Mouse (Mus musculus): ENCODE measurements around the gene Neurog1. TPM values are rescaled to one million over a fixed set of nuclear protein-coding genes. Genes with fewer than 3 reads are reported as not detected.
A peak's percentile ranks its signal among the peaks of the same experiment; 100 is the strongest.

Gene Neurog1
- polyA plus RNA-seq, 1 experiment from 2014 or later = 13.0 TPM

DNA sequence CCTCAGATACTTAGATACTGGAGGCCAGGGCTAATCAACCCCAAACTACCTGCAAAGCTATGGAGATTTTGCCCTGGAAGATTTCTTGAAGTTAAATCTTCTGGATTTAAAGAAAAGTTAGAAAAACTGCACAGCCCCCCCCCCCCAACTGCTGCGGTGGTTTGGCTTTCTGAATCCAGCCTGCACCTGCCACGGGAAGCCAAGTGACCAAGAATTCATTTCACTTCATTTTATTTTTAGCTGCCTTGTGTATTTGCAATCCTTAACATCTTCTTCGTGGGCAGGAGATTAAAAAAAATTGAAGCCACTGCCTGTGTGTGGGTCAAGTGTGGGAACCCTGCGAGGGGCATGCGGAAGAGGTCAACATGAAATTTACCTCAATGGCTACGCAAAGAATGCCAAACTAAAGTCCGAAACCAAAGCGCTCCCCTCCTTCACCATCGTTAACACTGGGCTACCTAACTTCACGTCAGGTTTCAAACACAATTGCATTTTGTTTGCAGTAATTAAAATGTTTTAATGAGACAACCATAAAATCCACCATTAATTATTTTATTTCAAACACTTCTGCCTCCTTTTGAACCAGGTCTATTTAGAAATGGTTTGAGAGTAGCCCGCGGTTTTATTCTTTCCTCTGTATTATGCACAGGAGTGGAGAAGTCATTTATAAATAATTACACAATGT, 5.6 kb upstream of the Neurog1 start:
- no peaks in the 10 kb centered on the region for H3K36me3 ChIP-seq (ENCODE audit: poor library complexity, severe bottlenecking)
- H3K9ac ChIP-seq = no peak overlapping the region
- ATAC-seq = no peak
- H3K9me3 ChIP-seq (replicated peaks) = no peaks in the 10 kb centered on the region
- no peak overlapping the region for H3K27ac ChIP-seq
- H3K4me3 ChIP-seq = no peak overlapping the region
- H3K4me1 ChIP-seq = peaks cover 54% of the 10 kb centered on the region
- peaks cover 98% of the 10 kb centered on the region for H3K27me3 ChIP-seq
- 4% methylated on average over 12 of the region's 12 CpGs for WGBS
- no peak overlapping the region for H3K4me2 ChIP-seq

DNA sequence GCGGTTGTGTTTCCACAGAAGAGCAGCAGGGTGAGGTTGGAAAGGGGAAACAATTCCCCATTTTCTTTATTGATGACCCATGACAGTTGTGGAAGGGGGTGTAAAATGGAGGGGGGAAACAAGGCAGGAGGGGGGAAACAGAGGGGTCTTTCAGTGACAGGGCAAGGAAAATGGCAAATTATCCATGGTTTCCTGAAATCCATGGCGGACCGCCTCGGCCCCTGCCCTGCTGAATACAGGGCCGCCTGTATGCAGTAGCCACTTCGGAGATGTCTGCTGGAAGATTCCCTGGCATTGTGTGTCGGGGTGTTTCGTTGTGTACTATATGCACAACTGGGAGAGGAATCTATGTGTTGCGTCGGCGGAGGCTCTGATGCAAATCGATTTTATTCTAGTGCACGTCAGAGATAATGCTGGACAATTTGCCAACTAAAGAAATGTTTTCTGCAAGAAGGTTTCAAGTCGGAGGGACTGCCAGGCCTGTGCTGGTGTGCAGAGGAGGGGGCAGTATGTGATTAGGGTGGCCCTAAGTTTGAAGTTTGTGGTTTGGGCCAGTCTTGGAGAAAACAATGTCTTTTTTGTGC, 4.8 kb upstream of the Neurog1 start:
- H3K27me3 ChIP-seq = peaks cover 98% of the 10 kb centered on the region
- no peak overlapping the region for H3K4me3 ChIP-seq
- no peak overlapping the region for H3K9ac ChIP-seq
- H3K4me2 ChIP-seq = no peak overlapping the region
- H3K4me1 ChIP-seq = peaks cover 62% of the 10 kb centered on the region
- ATAC-seq = no peak
- 8% methylated on average over 14 of the region's 14 CpGs for WGBS
- H3K27ac ChIP-seq = no peak overlapping the region
- no peaks in the 10 kb centered on the region for H3K9me3 ChIP-seq (replicated peaks)
- no peaks in the 10 kb centered on the region for H3K36me3 ChIP-seq (ENCODE audit: poor library complexity, severe bottlenecking)

DNA sequence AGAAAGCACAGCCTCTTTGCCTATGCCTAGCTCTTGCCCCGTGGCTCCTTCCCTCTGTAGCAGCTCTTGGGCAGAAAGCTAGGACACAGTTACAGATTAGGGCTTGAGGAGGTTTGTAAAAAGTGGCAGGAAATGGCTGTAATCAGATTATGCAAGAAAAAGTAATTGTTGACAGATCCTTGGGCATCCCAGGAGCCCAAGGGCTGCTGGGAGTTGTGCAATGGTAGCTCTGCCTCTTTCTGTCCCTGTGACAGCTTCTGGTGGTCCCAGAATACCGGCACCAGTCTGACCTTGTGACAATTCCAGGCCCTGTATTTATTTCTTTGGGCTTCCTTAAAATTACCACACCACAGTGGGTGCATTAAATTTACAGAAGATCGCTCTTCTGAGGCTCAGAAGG, 1.4 kb upstream of the Neurog1 start:
- H3K9ac ChIP-seq = no peak overlapping the region
- no peak overlapping the region for H3K4me2 ChIP-seq
- H3K36me3 ChIP-seq (ENCODE audit: poor library complexity, severe bottlenecking) = no peaks in the 10 kb centered on the region
- WGBS = 16% methylated on average over 3 of the region's 3 CpGs
- H3K4me1 ChIP-seq = peaks cover 62% of the 10 kb centered on the region
- ATAC-seq = no peak
- peaks cover 97% of the 10 kb centered on the region for H3K27me3 ChIP-seq
- H3K27ac ChIP-seq = no peak overlapping the region
- H3K4me3 ChIP-seq = no peak overlapping the region
- H3K9me3 ChIP-seq (replicated peaks) = no peaks in the 10 kb centered on the region

DNA sequence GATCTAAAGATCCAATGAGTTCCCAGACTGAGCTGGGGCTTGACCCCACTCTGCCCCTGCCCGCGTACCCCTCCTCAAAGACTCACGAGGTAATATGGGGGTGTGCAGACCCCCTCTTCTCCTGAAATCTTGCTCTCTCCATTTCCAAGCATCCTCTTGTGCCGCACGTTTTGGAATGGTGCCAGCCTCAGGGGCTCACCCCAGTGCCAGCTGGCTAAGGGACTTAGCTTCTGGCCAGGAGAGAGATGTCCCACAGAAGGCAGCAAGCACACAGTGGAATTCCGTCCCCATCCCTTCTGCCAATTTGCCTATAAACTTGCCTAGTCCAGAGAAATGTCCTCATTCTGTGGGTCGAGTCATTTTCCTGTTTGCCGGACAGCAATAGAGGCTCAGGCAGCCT, 820 bp upstream of the Neurog1 start:
- 7% methylated on average over 8 of the region's 8 CpGs for WGBS
- H3K4me3 ChIP-seq = peak overlapping the region; percentile 38
- peaks cover 56% of the 10 kb centered on the region for H3K4me1 ChIP-seq
- peak overlapping the region; percentile 10; the same call in 1 of the 2 replicates for H3K27ac ChIP-seq
- H3K27me3 ChIP-seq = peaks cover 99% of the 10 kb centered on the region
- 0 out of 2 replicates have a peak, but pooled peaks have one; percentile 21 for ATAC-seq
- no peaks in the 10 kb centered on the region for H3K36me3 ChIP-seq (ENCODE audit: poor library complexity, severe bottlenecking)
- 0 out of 2 replicates have a peak overlapping the region, but pooled peaks have one; percentile 55 for H3K9ac ChIP-seq
- no peaks in the 10 kb centered on the region for H3K9me3 ChIP-seq (replicated peaks)
- peak overlapping the region; percentile 71 for H3K4me2 ChIP-seq

DNA sequence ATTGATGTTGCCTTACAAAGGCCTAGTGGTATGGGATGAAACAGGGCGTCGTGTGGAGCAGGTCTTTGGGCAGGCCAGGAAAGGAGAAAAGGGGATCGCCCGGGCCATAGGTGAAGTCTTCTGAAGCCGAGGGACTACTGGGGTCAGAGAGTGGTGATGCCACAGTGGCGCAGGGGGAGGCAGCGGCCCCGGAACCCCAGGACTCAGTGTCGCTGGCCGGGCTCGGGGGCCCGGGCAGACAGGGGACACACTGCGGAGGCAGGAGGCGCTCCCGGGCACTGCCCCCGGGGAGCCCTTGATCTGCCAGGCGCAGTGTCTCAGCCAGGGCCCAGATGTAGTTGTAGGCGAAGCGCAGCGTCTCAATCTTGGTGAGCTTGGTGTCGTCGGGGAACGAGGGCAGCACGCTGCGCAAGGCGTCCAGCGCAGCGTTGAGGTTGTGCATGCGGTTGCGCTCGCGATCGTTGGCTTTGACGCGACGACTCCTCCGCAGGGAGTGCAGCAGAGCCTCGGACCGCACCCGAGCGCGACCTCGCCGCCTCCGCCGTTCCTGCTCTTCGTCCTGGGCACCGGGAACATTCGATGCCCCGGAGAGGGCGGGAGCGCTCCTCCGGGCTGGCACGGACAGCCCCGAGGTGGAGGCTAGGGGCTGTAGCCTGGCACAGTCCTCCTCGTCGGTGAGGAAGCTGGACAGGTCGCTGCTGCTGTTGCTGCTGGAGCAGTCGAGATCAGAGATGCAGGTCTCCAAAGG, 613 bp downstream of the Neurog1 start:
- ATAC-seq = peak; percentile 30; the same call in 1 of the 2 replicates
- peak overlapping the region; percentile 55 for H3K9ac ChIP-seq

DNA sequence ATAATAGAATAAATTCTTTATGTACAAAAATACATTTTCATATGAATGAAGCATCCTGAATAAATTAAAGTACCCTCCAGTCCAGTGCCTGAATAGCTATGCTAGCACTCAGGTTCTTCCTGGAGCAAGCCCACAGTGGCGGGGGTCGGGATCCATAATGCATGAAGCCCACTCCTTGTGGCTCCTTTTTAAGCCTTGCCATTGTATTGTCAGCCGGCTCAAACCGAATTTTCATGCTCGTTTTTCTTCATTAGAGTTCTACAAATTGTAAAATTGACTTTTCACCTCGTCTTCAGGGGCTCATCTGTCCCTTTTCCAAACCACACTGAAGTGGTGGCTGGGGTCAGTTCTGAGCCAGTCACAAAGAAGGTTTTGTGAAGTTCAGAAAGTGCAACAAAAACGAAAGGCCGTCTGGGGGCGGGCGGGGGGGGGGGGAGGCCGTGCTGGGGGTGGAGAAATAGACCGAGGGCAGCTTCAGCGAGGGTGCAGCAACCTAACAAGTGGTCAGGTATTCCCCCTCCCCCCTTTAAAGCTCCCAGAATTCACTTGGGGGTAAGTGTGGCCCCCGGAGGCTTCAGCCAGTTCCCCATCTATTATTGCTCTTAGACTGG, 1.3 kb downstream of the Neurog1 start:
- Histone ChIP-seq H3K4me3 (peak overlapping the region; percentile 38), H3K4me1 (peaks cover 42% of the 10 kb centered on the region), H3K9me3 (replicated peaks) (no peaks in the 10 kb centered on the region), H3K9ac (0 out of 2 replicates have a peak overlapping the region, but pooled peaks have one; percentile 55), H3K36me3 (ENCODE audit: poor library complexity, severe bottlenecking) (no peaks in the 10 kb centered on the region), H3K27ac (no peak overlapping the region), H3K27me3 (peaks cover 99% of the 10 kb centered on the region), H3K4me2 (peak overlapping the region; percentile 71)
- 2% methylated on average over 14 of the region's 14 CpGs for WGBS
- no peak for ATAC-seq

More for the DNA sequence above, 613 bp downstream of the Neurog1 start:
- Histone ChIP-seq H3K36me3 (ENCODE audit: poor library complexity, severe bottlenecking) (no peaks in the 10 kb centered on the region), H3K9me3 (replicated peaks) (no peaks in the 10 kb centered on the region), H3K27ac (peak overlapping the region; percentile 42), H3K4me3 (peak overlapping the region; percentile 38), H3K4me1 (peaks cover 42% of the 10 kb centered on the region), H3K4me2 (peak overlapping the region; percentile 71), H3K27me3 (peaks cover 99% of the 10 kb centered on the region)
- WGBS = 2% methylated on average over 59 of the region's 59 CpGs

DNA sequence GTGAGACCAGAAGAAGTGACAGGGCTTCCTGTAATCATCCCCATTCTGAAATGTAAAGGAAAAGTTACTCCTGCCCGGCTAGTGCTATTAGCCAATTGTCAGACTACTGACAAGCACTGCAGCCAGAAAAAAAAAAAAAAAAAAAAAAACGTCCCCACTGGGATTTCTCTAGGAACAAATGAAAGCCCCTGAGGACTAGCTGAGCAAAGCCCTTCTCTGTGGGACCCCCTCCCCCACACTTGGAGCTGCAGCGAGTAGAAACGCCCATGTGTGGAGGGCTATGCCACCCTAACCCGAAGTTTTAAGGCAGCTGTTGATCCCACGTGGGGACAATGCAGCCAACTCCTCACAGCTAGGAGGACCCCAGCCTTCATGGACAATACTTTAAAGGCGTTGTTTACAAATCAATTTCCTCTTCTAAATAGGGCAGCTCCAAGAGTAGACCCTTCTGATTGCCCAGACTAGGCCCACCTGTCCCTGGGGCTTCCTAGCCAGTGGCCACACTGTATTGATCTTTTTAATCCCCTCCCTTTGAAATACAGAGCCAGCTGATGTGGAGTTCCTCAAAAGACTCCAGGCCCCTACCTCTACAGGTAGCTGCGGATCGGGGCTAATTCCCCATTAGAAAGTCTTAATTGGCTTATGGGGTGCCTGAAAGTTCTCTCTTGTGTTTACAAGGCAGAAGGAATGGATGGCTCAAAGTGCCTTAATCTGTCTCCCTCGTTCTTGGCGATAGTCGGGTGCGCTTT, 2.2 kb downstream of the Neurog1 start:
- Histone ChIP-seq H3K4me1 (peaks cover 42% of the 10 kb centered on the region), H3K27ac (no peak overlapping the region; the same call in 1 of the 2 replicates), H3K4me3 (peak overlapping the region; percentile 38; the same call in 1 of the 2 replicates), H3K36me3 (ENCODE audit: poor library complexity, severe bottlenecking) (no peaks in the 10 kb centered on the region), H3K4me2 (peak overlapping the region; percentile 21), H3K9me3 (replicated peaks) (no peaks in the 10 kb centered on the region), H3K9ac (no peak overlapping the region), H3K27me3 (peaks cover 91% of the 10 kb centered on the region)
- 1% methylated on average over 13 of the region's 13 CpGs for WGBS
- no peak; the same call in 1 of the 2 replicates for ATAC-seq

DNA sequence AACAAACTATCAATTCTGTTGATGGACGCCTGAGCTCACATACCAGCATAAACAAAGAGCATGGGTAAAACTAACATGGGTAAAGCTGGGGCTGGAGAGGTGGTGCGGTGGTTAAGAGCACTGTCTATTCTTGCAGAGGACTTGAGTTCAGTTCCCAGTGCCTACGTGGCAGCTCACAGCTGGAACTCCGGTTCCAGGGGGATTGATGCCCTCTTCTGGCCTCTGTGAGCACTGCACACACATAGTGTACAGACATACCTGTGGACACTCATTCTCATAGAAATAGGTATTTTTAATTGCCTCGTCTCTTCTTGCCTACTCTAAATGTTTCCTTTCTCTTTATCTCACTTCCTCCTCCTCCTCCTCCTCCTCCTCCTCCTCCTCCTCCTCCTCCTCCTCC, 8.9 kb downstream of the Neurog1 start:
- Histone ChIP-seq H3K4me2 (no peak overlapping the region), H3K4me3 (no peak overlapping the region), H3K27me3 (peaks cover 32% of the 10 kb centered on the region), H3K36me3 (ENCODE audit: poor library complexity, severe bottlenecking) (no peaks in the 10 kb centered on the region), H3K4me1 (peaks cover 14% of the 10 kb centered on the region; the same call in 1 of the 2 replicates), H3K9me3 (replicated peaks) (no peaks in the 10 kb centered on the region; the same call in 1 of the 2 replicates), H3K9ac (no peak overlapping the region), H3K27ac (no peak overlapping the region)
- ATAC-seq = no peak
- 81% methylated on average over 5 of the region's 5 CpGs for WGBS

DNA sequence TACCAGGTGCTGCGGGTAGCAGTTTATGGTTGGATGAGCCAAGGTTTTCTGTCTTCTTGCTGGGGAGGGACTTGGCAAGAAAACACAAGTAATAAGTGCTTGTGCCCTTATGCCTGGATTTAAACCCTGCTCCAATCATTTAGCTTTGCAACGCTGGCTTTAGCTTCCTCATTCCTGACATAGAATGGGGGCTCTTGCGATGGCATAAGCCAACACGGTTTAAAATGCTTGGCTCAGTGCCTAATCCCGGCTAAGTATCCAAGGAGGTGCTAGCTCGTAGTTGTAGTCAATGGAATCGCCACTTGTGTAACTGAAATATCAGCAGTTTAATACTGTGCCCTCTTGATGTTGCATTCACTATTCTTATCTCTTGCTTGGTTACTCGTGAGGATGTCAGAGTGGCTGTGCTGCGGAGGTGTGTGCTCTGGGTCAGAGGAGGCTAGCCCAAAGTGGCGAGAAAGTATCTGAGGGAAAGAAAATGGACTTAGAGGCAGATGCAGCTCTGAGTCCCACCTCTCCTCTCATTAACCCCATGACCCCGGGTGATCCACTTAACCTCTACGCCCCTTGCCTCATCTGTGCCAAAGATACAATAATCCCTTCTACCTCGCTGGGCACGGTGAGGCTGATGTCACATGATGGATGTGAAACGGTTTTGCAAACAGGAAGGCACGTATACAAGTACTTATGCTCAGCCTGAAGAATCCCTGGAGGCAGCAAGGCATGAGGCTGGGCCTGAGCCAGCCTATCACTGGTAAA, 11.8 kb downstream of the Neurog1 start:
- no peak overlapping the region for H3K4me3 ChIP-seq
- peaks cover 20% of the 10 kb centered on the region for H3K27me3 ChIP-seq
- WGBS = 26% methylated on average over 16 of the region's 16 CpGs
- H3K27ac ChIP-seq = no peak overlapping the region
- H3K9ac ChIP-seq = no peak overlapping the region
- H3K4me1 ChIP-seq = peaks cover 21% of the 10 kb centered on the region; the same call in 1 of the 2 replicates
- ATAC-seq = no peak
- H3K4me2 ChIP-seq = no peak overlapping the region
- no peaks in the 10 kb centered on the region for H3K36me3 ChIP-seq (ENCODE audit: poor library complexity, severe bottlenecking)
- H3K9me3 ChIP-seq (replicated peaks) = no peaks in the 10 kb centered on the region; the same call in 1 of the 2 replicates

DNA sequence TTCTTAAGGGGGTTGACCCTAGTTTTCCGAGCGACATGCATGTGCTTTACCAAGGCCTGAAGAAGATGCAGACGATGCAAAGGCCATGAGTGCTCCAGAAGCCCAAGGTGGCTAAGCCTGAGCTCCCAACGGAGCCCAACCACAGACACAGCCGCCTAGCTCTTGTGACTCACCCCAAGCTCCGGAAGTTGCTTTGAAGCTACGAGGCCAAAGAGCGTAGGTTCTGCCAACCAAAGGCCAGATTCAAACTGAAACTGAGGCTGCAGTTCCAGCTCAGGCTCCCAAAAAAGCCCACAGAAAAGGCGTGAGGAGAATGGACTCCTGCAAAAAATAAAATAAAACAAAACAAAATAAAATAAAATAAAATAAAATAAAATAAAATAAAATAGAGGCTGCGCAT, 14.1 kb downstream of the Neurog1 start:
- Histone ChIP-seq H3K27ac (no peak overlapping the region), H3K9me3 (replicated peaks) (no peaks in the 10 kb centered on the region; the same call in 1 of the 2 replicates), H3K36me3 (ENCODE audit: poor library complexity, severe bottlenecking) (no peaks in the 10 kb centered on the region), H3K4me1 (peaks cover 21% of the 10 kb centered on the region; the same call in 1 of the 2 replicates), H3K27me3 (peaks cover 33% of the 10 kb centered on the region), H3K4me2 (no peak overlapping the region), H3K4me3 (no peak overlapping the region), H3K9ac (no peak overlapping the region)
- ATAC-seq = no peak
- 83% methylated on average over 10 of the region's 10 CpGs for WGBS

DNA sequence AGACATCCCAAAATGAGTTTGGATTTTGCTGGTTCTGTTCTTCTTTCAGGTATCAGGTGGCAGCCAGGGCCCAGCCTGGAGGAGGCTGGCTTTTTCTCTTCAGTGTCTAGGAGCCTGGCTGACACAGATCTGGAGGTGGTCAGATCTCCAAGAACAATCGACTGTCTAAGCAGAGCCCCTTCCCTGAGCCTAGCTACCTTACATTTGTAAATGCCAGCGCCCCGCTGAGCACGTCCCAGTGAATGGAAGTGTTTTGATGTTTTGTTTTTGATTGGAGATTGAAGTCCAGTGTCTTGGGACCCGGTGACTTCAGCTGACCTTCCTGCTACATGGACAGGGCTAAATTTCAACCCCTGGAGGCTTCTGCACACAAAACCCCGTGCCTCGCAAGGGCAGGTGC, 15.8 kb downstream of the Neurog1 start:
- no peak overlapping the region for H3K4me2 ChIP-seq
- no peaks in the 10 kb centered on the region for H3K9me3 ChIP-seq (replicated peaks)
- no peak overlapping the region for H3K4me3 ChIP-seq
- peaks cover 21% of the 10 kb centered on the region; the same call in 1 of the 2 replicates for H3K4me1 ChIP-seq
- no peak overlapping the region for H3K9ac ChIP-seq
- H3K27ac ChIP-seq = no peak overlapping the region
- no peaks in the 10 kb centered on the region for H3K36me3 ChIP-seq (ENCODE audit: poor library complexity, severe bottlenecking)
- peaks cover 33% of the 10 kb centered on the region for H3K27me3 ChIP-seq
- no peak for ATAC-seq
- 10% methylated on average over 7 of the region's 7 CpGs for whole genome bisulfite sequencing

All from forebrain, embryonic 13.5 days (tissue).